Mouse (Mus musculus) CH12.LX (cell line): ENCODE data around the gene Tmem205.

Experiments
- CTCF ChIP-seq, 2 experiments: IDR thresholded peaks in 1 of 2; conservative IDR thresholded peaks in 1 of 2; 2 replicates each; pipeline ENCODE4 v1.5.1; 2011 to 2012; ENCODE audit warnings: low read depth in 2 of 2, low read length in 2 of 2, improper control_type of control experiment in 1 of 2, inconsistent platforms in 1 of 2, mild to moderate bottlenecking in 1 of 2, moderate library complexity in 1 of 2
- E2F4 ChIP-seq: IDR thresholded peaks from 2 replicates; pipeline ENCODE4 v1.6.1; 2011; ENCODE audit warnings: low read depth, low read length, improper control_type of control experiment; ENCODE audit not compliant: insufficient replicate concordance
- IRF4 ChIP-seq: IDR thresholded peaks from 2 replicates; pipeline ENCODE4 v1.6.1; 2014; ENCODE audit warnings: low read depth, mild to moderate bottlenecking, inconsistent platforms, low read length, improper control_type of control experiment
- MAFK ChIP-seq: IDR thresholded peaks from 2 replicates; pipeline ENCODE4 v1.6.1; 2011; ENCODE audit warnings: low read length, improper control_type of control experiment; ENCODE audit not compliant: insufficient replicate concordance
- POLR2A ChIP-seq: IDR thresholded peaks from 2 replicates; pipeline ENCODE4 v1.6.1; 2011; ENCODE audit warnings: low read depth, mild to moderate bottlenecking, improper control_type of control experiment, low read length
- USF1 ChIP-seq: IDR thresholded peaks from 2 replicates; pipeline ENCODE4 v1.6.1; 2014; ENCODE audit warnings: low read depth, mild to moderate bottlenecking, inconsistent platforms, low read length, improper control_type of control experiment
- ZC3H11A ChIP-seq: IDR thresholded peaks from 2 replicates; pipeline ENCODE4 v1.6.1; 2012; ENCODE audit warnings: low read depth, mild to moderate bottlenecking, inconsistent platforms, low read length, improper control_type of control experiment
- ZKSCAN1 ChIP-seq: IDR thresholded peaks from 2 replicates; pipeline ENCODE4 v1.6.1; 2012; ENCODE audit warnings: low read depth, inconsistent platforms, low read length, improper control_type of control experiment, borderline replicate concordance

DNA sequence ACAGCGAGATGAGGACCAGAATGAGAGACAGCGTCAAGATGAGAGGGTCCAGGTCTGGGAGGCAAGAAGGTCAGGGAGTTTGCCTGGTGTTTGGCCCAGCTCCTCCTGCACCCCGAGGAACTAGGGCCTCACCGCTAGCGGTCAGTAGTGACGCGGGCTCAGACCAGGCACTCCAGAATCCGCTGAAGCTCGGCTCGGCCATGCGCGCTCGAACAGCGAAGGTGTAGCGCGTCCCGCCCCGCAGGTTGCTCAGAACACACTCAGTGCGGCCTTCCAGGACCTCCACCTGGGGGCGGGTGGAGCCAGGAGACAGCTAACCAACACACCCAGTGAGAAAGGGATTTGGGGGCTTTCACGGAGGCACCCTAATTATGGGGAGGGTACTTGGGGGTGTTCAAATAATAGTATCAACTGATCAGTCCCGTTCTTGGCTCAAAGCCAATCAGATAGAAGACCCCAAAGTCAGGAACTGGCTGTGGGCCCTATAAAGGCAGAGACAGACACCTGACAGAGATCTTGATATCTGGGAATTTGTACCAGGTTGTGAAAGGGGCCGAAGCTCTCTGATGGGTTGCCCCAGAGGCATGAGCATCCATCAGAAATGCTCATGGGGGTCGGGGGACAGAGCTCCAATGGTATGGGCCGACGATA is 33.3 kb upstream of the Tmem205 start:
- TF ChIP-seq IRF4, result no peak
- no peak for TF ChIP-seq CTCF (conservative IDR thresholded peaks at IDR 0.05 in 1 of 2, IDR thresholded peaks at IDR 0.05 in 1 of 2; ENCODE audit: low read depth in 2 of 2, low read length in 2 of 2)
- TF ChIP-seq MAFK, result no peak
- no peak for TF ChIP-seq USF1
- TF ChIP-seq E2F4, result no peak
- TF ChIP-seq ZKSCAN1, result no peak
- TF ChIP-seq POLR2A, result no peak
- no peak for TF ChIP-seq ZC3H11A
